Mouse (Mus musculus): ENCODE measurements around the gene Wfdc12. TPM values are rescaled to one million over a fixed set of nuclear protein-coding genes. Genes with fewer than 3 reads are reported as not detected.

The Wfdc12 gene
- polyA plus RNA-seq, 1 experiment from 2014 or later = not detected

GRCm38 (mm10) chr2:164170326-164170725 is 20.1 kb downstream of the Wfdc12 start:
- Histone ChIP-seq H3K9me3 (ENCODE audit: control insufficient read depth, low read length) (no peaks in the 10 kb centered on the region), H3K9ac (ENCODE audit: low read length) (no peak overlapping the region), H3K27ac (ENCODE audit: low read depth, low read length) (no peak overlapping the region), H3K36me3 (ENCODE audit: control insufficient read depth, insufficient read depth, low read length) (no peaks in the 10 kb centered on the region), H3K4me2 (ENCODE audit: low read depth) (peak overlapping the region; percentile 4; the same call in 1 of the 2 replicates), H3K4me1 (ENCODE audit: control insufficient read depth, insufficient read depth, low read length) (peaks cover 7% of the 10 kb centered on the region), H3K4me3 (ENCODE audit: low read depth, low read length) (no peak overlapping the region), H3K27me3 (ENCODE audit: control insufficient read depth, insufficient read depth, low read length) (peaks cover 62% of the 10 kb centered on the region)
- ATAC-seq (ENCODE audit: insufficient read depth, low FRiP score, low TSS enrichment) (no peak), DNase-seq (ENCODE audit: low spot score) (no peak)
- whole genome bisulfite sequencing = 7% methylated on average over 11 of the region's 11 CpGs

- WGBS = 12% methylated on average over 42 of the region's 42 CpGs
- ATAC-seq (ENCODE audit: insufficient read depth, low FRiP score, low TSS enrichment) = no peak
- H3K4me1 ChIP-seq (ENCODE audit: control insufficient read depth, insufficient read depth, low read length) = peaks cover 7% of the 10 kb centered on the region
- H3K4me2 ChIP-seq (ENCODE audit: low read depth) = peak overlapping the region; percentile 37
- no peak overlapping the region for H3K9ac ChIP-seq (ENCODE audit: low read length)
- no peaks in the 10 kb centered on the region for H3K9me3 ChIP-seq (ENCODE audit: control insufficient read depth, low read length)
- peaks cover 62% of the 10 kb centered on the region for H3K27me3 ChIP-seq (ENCODE audit: control insufficient read depth, insufficient read depth, low read length)
- H3K4me3 ChIP-seq (ENCODE audit: low read depth, low read length) = peak overlapping the region; percentile 21
- no peaks in the 10 kb centered on the region for H3K36me3 ChIP-seq (ENCODE audit: control insufficient read depth, insufficient read depth, low read length)
- H3K27ac ChIP-seq (ENCODE audit: low read depth, low read length) = no peak overlapping the region
- peak; percentile 49 for DNase-seq (ENCODE audit: low spot score)
Measured at GRCm38 (mm10) chr2:164168571-164168946, 21.8 kb downstream of the Wfdc12 start.

DNA sequence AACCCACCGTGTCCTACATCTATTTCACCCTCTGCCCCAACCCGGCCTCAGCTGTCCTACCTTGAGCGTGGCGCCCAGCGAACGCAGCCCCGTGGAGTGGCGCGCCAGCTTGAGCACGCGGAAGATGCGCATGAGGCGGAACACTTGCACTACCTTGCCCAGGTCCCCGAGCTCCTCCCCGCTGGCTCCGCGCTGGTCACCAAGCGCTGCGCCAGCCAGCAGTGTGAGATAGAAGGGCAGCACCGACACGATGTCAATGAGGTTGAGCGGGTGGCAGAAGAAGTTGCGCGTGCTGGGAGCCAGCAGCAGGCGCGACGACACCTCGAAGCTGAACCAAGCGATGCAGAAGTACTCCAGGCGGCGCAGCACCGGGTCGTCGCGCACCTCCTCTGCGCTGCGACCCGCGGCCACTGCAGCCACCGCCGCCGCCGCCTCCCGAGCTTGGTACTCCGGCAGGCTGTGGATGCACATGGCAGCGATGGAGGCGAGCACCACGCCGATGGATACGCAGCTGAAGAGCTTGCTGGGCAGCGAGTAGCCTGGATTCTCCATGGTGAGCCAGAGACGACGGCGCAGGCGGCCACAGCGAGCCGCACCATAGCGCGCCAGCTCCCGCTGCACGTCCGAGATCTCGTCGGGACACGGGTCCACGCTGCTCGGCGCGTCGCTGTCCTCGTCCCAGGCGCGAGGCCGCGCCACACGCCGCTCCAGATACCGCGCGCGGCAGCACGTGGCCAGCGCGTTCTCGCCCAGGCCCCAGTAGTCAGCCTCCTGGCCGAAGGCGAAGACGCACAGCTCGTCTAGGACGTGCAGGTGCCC is 22.4 kb downstream of the Wfdc12 start:
- H3K27ac ChIP-seq (ENCODE audit: low read depth, low read length) = no peak overlapping the region
- H3K4me3 ChIP-seq (ENCODE audit: low read depth, low read length) = peak overlapping the region; percentile 21
- no peaks in the 10 kb centered on the region for H3K9me3 ChIP-seq (ENCODE audit: control insufficient read depth, low read length)
- peaks cover 62% of the 10 kb centered on the region for H3K27me3 ChIP-seq (ENCODE audit: control insufficient read depth, insufficient read depth, low read length)
- H3K4me2 ChIP-seq (ENCODE audit: low read depth) = peak overlapping the region; percentile 37
- H3K9ac ChIP-seq (ENCODE audit: low read length) = no peak overlapping the region
- peaks cover 7% of the 10 kb centered on the region for H3K4me1 ChIP-seq (ENCODE audit: control insufficient read depth, insufficient read depth, low read length)
- 11% methylated on average over 90 of the region's 90 CpGs for WGBS
- ATAC-seq (ENCODE audit: insufficient read depth, low FRiP score, low TSS enrichment) (peak; percentile 41; the same call in 1 of the 2 replicates), DNase-seq (ENCODE audit: low spot score) (peak; percentile 50)
- H3K36me3 ChIP-seq (ENCODE audit: control insufficient read depth, insufficient read depth, low read length) = no peaks in the 10 kb centered on the region

- no peak overlapping the region for H3K27ac ChIP-seq (ENCODE audit: low read depth, low read length)
- no peak overlapping the region for H3K4me2 ChIP-seq (ENCODE audit: low read depth)
- H3K9me3 ChIP-seq (ENCODE audit: control insufficient read depth, low read length) = no peaks in the 10 kb centered on the region
- H3K36me3 ChIP-seq (ENCODE audit: control insufficient read depth, insufficient read depth, low read length) = no peaks in the 10 kb centered on the region
- peaks cover 41% of the 10 kb centered on the region for H3K27me3 ChIP-seq (ENCODE audit: control insufficient read depth, insufficient read depth, low read length)
- DNase-seq (ENCODE audit: low spot score) = no peak
- H3K9ac ChIP-seq (ENCODE audit: low read length) = no peak overlapping the region
- 96% methylated on average over 5 of the region's 5 CpGs for WGBS
- no peak for ATAC-seq (ENCODE audit: insufficient read depth, low FRiP score, low TSS enrichment)
- no peak overlapping the region for H3K4me3 ChIP-seq (ENCODE audit: low read depth, low read length)
- no peaks in the 10 kb centered on the region; the same call in none of the 2 replicates for H3K4me1 ChIP-seq (ENCODE audit: control insufficient read depth, insufficient read depth, low read length)
Measured at GRCm38 (mm10) chr2:164164941-164165340, 25.5 kb downstream of the Wfdc12 start.

GRCm38 (mm10) chr2:164161515-164162055 is 28.8 kb downstream of the Wfdc12 start:
- WGBS = 84% methylated on average over 11 of the region's 11 CpGs
- Histone ChIP-seq H3K27me3 (ENCODE audit: control insufficient read depth, insufficient read depth, low read length) (peaks cover 7% of the 10 kb centered on the region), H3K9me3 (ENCODE audit: control insufficient read depth, low read length) (no peaks in the 10 kb centered on the region), H3K9ac (ENCODE audit: low read length) (no peak overlapping the region), H3K27ac (ENCODE audit: low read depth, low read length) (no peak overlapping the region), H3K4me2 (ENCODE audit: low read depth) (no peak overlapping the region), H3K4me3 (ENCODE audit: low read depth, low read length) (no peak overlapping the region), H3K4me1 (ENCODE audit: control insufficient read depth, insufficient read depth, low read length) (no peaks in the 10 kb centered on the region; the same call in 1 of the 2 replicates), H3K36me3 (ENCODE audit: control insufficient read depth, insufficient read depth, low read length) (no peaks in the 10 kb centered on the region)
- no peak for ATAC-seq (ENCODE audit: insufficient read depth, low FRiP score, low TSS enrichment)
- DNase-seq (ENCODE audit: low spot score) = no peak

DNA sequence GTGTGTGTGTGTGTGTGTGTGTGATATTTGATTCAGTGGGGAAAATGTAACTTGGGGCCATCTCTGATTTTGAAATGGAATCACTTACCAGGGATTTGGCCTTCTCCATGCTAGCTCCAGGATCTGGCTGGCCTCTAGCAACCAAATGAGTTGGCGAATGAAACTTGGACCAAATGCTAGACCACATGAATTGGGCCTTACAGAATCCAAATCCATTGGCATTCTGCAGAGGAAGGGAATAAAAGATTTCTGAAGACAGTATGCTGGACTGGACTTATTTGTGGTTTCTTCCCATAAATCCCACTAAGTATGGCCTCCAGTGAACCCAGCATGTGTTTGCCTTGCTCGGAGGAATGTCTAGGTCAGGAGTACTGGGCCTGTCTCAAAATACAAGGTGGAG is 31.6 kb downstream of the Wfdc12 start:
- ATAC-seq (ENCODE audit: insufficient read depth, low FRiP score, low TSS enrichment) = no peak
- 82% methylated on average over 2 of the region's 2 CpGs for WGBS

DNA sequence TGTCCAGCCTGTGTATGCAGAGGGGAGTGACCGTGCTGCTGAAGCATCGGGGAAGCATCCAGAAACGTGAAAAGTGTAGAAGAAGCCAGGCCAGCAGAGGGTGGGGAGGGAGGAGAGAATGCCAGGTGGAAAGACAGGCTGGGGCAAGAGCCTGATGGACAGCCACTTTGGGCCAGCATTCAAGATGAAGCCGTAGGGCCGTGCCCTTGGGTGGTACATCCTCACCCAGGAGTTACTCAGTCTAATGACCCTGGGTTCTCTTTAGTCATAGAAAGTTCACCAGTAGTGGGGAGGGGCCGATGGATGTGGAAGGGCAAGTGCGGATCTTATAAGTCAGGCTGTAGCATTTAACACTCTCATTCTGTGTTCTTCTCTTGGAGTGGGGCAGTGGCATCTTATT is 34.2 kb downstream of the Wfdc12 start:
- Histone ChIP-seq H3K36me3 (ENCODE audit: control insufficient read depth, insufficient read depth, low read length) (no peaks in the 10 kb centered on the region; the same call in 1 of the 2 replicates), H3K27me3 (ENCODE audit: control insufficient read depth, insufficient read depth, low read length) (no peaks in the 10 kb centered on the region), H3K9ac (ENCODE audit: low read length) (no peak overlapping the region), H3K9me3 (ENCODE audit: control insufficient read depth, low read length) (no peaks in the 10 kb centered on the region), H3K4me1 (ENCODE audit: control insufficient read depth, insufficient read depth, low read length) (no peaks in the 10 kb centered on the region), H3K4me2 (ENCODE audit: low read depth) (no peak overlapping the region), H3K4me3 (ENCODE audit: low read depth, low read length) (no peak overlapping the region), H3K27ac (ENCODE audit: low read depth, low read length) (no peak overlapping the region)
- WGBS = 82% methylated on average over 7 of the region's 7 CpGs
- DNase-seq (ENCODE audit: low spot score) (no peak), ATAC-seq (ENCODE audit: insufficient read depth, low FRiP score, low TSS enrichment) (no peak)

More for the DNA sequence above, 31.6 kb downstream of the Wfdc12 start:
- Histone ChIP-seq H3K27ac (ENCODE audit: low read depth, low read length) (no peak overlapping the region), H3K9me3 (ENCODE audit: control insufficient read depth, low read length) (no peaks in the 10 kb centered on the region), H3K36me3 (ENCODE audit: control insufficient read depth, insufficient read depth, low read length) (no peaks in the 10 kb centered on the region; the same call in 1 of the 2 replicates), H3K4me2 (ENCODE audit: low read depth) (no peak overlapping the region), H3K27me3 (ENCODE audit: control insufficient read depth, insufficient read depth, low read length) (no peaks in the 10 kb centered on the region), H3K9ac (ENCODE audit: low read length) (no peak overlapping the region), H3K4me3 (ENCODE audit: low read depth, low read length) (no peak overlapping the region), H3K4me1 (ENCODE audit: control insufficient read depth, insufficient read depth, low read length) (no peaks in the 10 kb centered on the region; the same call in 1 of the 2 replicates)
- DNase-seq (ENCODE audit: low spot score) = no peak

DNA sequence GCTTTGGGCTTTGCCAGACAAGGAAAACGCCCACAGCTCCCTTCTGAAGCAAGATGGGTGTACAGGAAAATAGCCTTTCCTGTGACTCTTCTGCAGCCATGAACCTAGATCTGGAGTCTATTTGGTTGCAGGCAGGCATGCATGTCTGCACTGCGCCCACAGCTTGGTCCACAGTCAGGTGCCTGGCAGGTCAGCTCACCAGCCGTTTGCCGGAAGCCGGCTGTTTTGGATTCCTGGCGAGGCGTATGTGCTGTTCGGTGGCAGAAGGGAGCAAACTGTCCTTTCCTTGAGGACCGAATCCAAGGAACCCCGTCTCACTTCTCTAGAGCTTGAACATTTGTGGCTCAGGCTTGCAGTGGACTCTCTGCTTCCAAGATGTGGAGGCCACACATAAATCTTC is 36.4 kb downstream of the Wfdc12 start:
- Histone ChIP-seq H3K4me1 (ENCODE audit: control insufficient read depth, insufficient read depth, low read length) (peaks cover 7% of the 10 kb centered on the region; the same call in 1 of the 2 replicates), H3K4me3 (ENCODE audit: low read depth, low read length) (no peak overlapping the region), H3K27me3 (ENCODE audit: control insufficient read depth, insufficient read depth, low read length) (no peaks in the 10 kb centered on the region), H3K36me3 (ENCODE audit: control insufficient read depth, insufficient read depth, low read length) (no peaks in the 10 kb centered on the region; the same call in 1 of the 2 replicates), H3K9ac (ENCODE audit: low read length) (no peak overlapping the region), H3K9me3 (ENCODE audit: control insufficient read depth, low read length) (no peaks in the 10 kb centered on the region), H3K27ac (ENCODE audit: low read depth, low read length) (no peak overlapping the region), H3K4me2 (ENCODE audit: low read depth) (no peak overlapping the region)
- DNase-seq (ENCODE audit: low spot score) = no peak
- 93% methylated on average over 10 of the region's 10 CpGs for WGBS
- no peak for ATAC-seq (ENCODE audit: insufficient read depth, low FRiP score, low TSS enrichment)
